Mouse (Mus musculus) cortical plate, adult 2 months (tissue): Measurements from ENCODE around the gene Robo1.

Experiments used
- CTCF ChIP-seq: fragments of 200-500 bp; IDR thresholded peaks from 2 replicates; pipeline ENCODE4 v1.5.1; 2011; ENCODE audit warnings: mild to moderate bottlenecking, control low read depth, low read length; ENCODE audit not compliant: insufficient read depth; ENCODE audit errors: extremely low read depth
- POLR2A ChIP-seq: fragments of 200-500 bp; IDR thresholded peaks from 2 replicates; pipeline ENCODE4 v1.6.1; 2011; ENCODE audit warnings: mild to moderate bottlenecking, low read length, control low read depth; ENCODE audit not compliant: insufficient read depth; ENCODE audit errors: extremely low read depth

GRCm38 (mm10) chr16:72705851-72706250 lies 397.7 kb downstream of the Robo1 start:
- TF ChIP-seq CTCF, result no peak
- no peak for TF ChIP-seq POLR2A
